Mouse (Mus musculus) hindbrain, postnatal 0 days (tissue): ENCODE measurements around the gene Rnf38. TPM values are rescaled to one million over a fixed set of nuclear protein-coding genes. Genes with fewer than 3 reads are reported as not detected.

Experiments used
- ATAC-seq: fragments of 200-750 bp; cut with Nextera tagmentation; 2 replicates; pipeline ENCODE4 v1.8.0; 2017; ENCODE audit warnings: mild to moderate bottlenecking, moderate TSS enrichment, moderate library complexity
- DNase-seq: peaks from one replicate; pipeline ENCODE4 v3.0.0-alpha.2; 2015; ENCODE audit warnings: low spot score
- H3K27ac ChIP-seq: fragments of 300-500 bp; sonication (generic); 2 replicates; pipeline ENCODE4 v1.5.1; 2014; ENCODE audit warnings: mild to moderate bottlenecking
- H3K27me3 ChIP-seq: fragments of 300-500 bp; sonication (generic); 2 replicates; pipeline ENCODE4 v1.6.1; 2014; ENCODE audit warnings: low read length, mixed read lengths; ENCODE audit not compliant: insufficient read depth
- H3K36me3 ChIP-seq: fragments of 300-500 bp; sonication (generic); 2 replicates; pipeline ENCODE4 v1.6.1; 2014; ENCODE audit warnings: low read length, mixed read lengths; ENCODE audit not compliant: insufficient read depth
- H3K4me1 ChIP-seq: fragments of 300-500 bp; sonication (generic); 2 replicates; pipeline ENCODE4 v1.6.1; 2014; ENCODE audit warnings: antibody characterized with exemption, low read length, mixed read lengths; ENCODE audit not compliant: insufficient read depth
- H3K4me2 ChIP-seq: fragments of 300-500 bp; sonication (generic); 2 replicates; pipeline ENCODE4 v1.6.1; 2014; ENCODE audit warnings: low read depth, mild to moderate bottlenecking, low read length, moderate library complexity, mixed read lengths
- H3K4me3 ChIP-seq: fragments of 300-500 bp; sonication (generic); 2 replicates; pipeline ENCODE4 v1.5.1; 2014; ENCODE audit warnings: low read length
- H3K9ac ChIP-seq: fragments of 300-500 bp; sonication (generic); replicated peaks from 2 replicates; pipeline ENCODE4 v1.6.1; 2014; ENCODE audit warnings: mild to moderate bottlenecking, low read length, moderate library complexity, mixed read lengths
- H3K9me3 ChIP-seq: fragments of 300-500 bp; sonication (generic); 2 replicates; pipeline ENCODE4 v1.6.1; 2016; ENCODE audit warnings: low read length, mixed read lengths
- CTCF ChIP-seq: IDR thresholded peaks from 2 replicates; pipeline ENCODE4 v1.5.1; 2016; ENCODE audit warnings: antibody characterized with exemption, control low read depth, low read depth
- WGBS: fragments of 180-500 bp; shearing (Covaris S2); extraction: QIAGEN DNeasy Blood & Tissue Kit; methylation state at CpG from one replicate; pipeline ENCODE4 v1.1.7; 2014; 5-methylcytosine and 5-hydroxymethylcytosine counted together
- polyA plus RNA-seq: library from polyadenylated mRNA; unstranded; fragments of >200 nt; fragmentation: Nextera tagmentation; extraction: Ambion mirVana; gene quantifications from 2 replicates; pipeline ENCODE4 v1.2.1, GENCODE M21; 2015
- total RNA-seq: library from RNA; depleted of rRNA; stranded (reverse); fragments of >200 nt; gene quantifications from 2 replicates; pipeline ENCODE4 v1.2.3, GENCODE M21; 2014

Gene Rnf38
- total and polyA plus RNA-seq, 2 experiments from 2014 or later: 15.6 to 96.3 TPM

DNA sequence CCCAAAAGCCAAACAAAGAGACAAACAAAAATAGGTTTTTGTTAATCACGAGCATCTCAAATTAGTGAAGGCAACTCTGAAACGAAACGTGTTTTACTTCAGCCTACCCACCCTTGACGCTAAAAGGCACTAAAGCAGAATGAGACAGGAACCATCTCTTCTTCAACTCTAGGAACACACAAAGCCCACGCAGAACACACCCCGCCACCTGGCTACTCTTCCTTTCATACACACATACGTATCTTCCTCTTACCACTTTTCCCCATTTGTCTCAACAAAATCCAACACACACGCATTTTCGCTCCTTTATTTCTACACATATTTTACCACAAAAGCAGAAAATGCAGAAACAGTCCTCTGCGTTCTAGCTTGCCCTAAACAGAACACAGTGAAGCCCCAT is 8.5 kb downstream of the Rnf38 start:
- ATAC-seq (no peak), DNase-seq (no peak)
- Histone ChIP-seq H3K4me2 (no peak overlapping the region), H3K36me3 (no peaks in the 10 kb centered on the region), H3K9ac (no peak overlapping the region), H3K9me3 (no peaks in the 10 kb centered on the region), H3K4me3 (no peak overlapping the region), H3K27me3 (no peaks in the 10 kb centered on the region), H3K27ac (no peak overlapping the region), H3K4me1 (no peaks in the 10 kb centered on the region)
- no peak for TF ChIP-seq CTCF
- WGBS: 89% methylated on average over 10 of the region's 10 CpGs

DNA sequence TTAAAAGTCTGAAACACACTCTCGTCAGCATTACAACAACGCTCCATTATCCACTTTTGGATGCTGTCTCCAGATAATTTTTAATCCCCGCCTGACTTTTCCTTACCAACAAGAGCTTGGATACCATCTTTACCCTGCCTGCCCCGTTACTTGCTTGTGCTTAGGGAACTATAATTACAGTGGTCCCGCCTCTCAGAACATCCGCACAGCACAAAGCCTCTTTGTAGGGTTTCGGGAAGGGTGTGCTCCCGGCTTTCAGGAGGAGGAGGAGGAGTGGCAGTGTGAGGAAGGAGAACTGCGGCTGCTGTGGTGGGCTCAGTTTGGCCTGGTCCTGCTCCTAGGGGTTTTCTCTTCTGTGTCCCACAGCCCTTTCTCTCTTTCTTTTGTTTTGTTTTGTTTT is 9.4 kb downstream of the Rnf38 start:
- no peaks in the 10 kb centered on the region for H3K36me3 ChIP-seq
- no peaks in the 10 kb centered on the region for H3K27me3 ChIP-seq
- no peaks in the 10 kb centered on the region for H3K4me1 ChIP-seq
- H3K27ac ChIP-seq: no peak overlapping the region
- no peak overlapping the region for H3K4me3 ChIP-seq
- no peaks in the 10 kb centered on the region for H3K9me3 ChIP-seq
- no peak for TF ChIP-seq CTCF
- H3K4me2 ChIP-seq: no peak overlapping the region
- DNase-seq (no peak), ATAC-seq (no peak)
- WGBS: 25% methylated on average over 9 of the region's 9 CpGs
- H3K9ac ChIP-seq: no peak overlapping the region

DNA sequence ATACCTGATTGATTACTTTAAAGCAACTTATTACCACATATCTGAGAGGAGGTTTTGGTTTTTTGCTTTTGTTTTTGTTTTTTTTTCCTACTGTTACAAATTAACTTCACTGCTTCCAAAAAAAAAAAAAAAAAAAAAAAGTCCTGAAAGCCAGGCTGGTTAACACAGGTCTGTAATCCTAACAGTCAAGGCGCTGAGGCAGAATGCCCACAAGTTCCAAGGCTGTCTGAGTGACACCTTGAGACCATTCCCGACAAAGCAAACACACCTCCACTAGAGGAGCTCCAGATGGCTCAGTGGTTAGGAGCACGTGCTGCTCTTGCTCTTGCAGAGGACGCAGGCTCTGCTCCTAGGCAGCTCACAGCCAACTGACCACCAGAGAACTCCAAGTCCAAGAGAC is 10.1 kb downstream of the Rnf38 start:
- H3K9me3 ChIP-seq: no peaks in the 10 kb centered on the region
- H3K27me3 ChIP-seq: no peaks in the 10 kb centered on the region
- no peak overlapping the region for H3K4me2 ChIP-seq
- 67% methylated on average over 4 of the region's 4 CpGs for WGBS
- no peak overlapping the region for H3K9ac ChIP-seq
- no peak for DNase-seq
- H3K4me1 ChIP-seq: no peaks in the 10 kb centered on the region
- no peak overlapping the region for H3K27ac ChIP-seq
- no peak for TF ChIP-seq CTCF
- ATAC-seq: no peak
- no peak overlapping the region for H3K4me3 ChIP-seq
- H3K36me3 ChIP-seq: no peaks in the 10 kb centered on the region

DNA sequence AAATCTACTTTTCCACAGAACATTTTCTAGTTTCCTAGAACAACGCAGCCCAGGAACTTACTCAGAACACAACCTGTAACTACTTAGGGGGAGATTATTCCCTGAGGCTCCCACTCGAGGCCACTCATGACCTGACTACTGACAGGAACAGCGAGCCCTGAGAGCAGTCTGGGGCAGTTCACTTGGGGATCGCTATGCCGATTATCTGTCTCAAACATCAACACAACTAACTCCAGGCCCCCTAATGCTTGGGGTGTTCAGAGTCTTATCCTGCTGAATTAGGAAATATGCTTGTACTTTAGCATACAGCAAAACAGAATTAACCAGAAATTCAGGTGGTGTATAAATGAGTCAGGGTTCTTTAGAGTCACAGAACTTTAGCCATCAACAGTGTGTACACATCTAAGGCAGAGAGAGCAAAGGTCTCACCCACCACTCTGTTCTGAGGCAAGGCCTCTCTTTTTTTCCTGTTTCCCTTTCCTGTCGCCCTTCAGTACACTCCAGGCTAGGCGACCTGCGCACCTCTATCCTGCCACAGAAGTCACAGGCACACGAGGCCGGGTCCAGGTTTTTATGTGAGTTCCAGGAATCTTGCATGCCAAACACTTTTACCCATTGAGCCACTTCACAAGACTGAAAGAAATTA is 16.7 kb downstream of the Rnf38 start:
- ATAC-seq (no peak), DNase-seq (no peak)
- WGBS: 62% methylated on average over 10 of the region's 10 CpGs
- no peaks in the 10 kb centered on the region for H3K4me1 ChIP-seq
- no peak overlapping the region for H3K27ac ChIP-seq
- H3K9ac ChIP-seq: no peak overlapping the region
- H3K27me3 ChIP-seq: no peaks in the 10 kb centered on the region
- no peaks in the 10 kb centered on the region for H3K9me3 ChIP-seq
- H3K4me3 ChIP-seq: no peak overlapping the region
- TF ChIP-seq CTCF: no peak
- no peaks in the 10 kb centered on the region for H3K36me3 ChIP-seq
- no peak overlapping the region for H3K4me2 ChIP-seq

DNA sequence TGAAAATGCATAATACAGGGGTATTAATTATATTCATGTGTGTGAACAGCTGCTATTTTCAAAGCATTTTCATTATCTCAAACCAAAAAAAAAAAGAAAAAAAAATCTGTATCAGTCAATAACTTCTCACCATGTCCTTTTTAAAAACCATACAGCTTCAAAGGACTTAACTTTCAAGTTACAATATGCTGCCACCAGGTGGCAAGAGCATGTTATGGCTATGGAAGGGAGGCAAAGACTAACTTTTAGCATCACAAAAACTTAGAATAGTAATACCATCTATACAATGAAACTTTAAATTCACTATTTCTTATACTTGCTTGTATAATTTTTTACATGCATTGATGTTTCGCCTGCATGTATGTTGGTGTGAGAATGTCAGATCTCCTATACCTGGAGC is 33.6 kb downstream of the Rnf38 start:
- Histone ChIP-seq H3K4me2 (no peak overlapping the region), H3K27ac (no peak overlapping the region), H3K27me3 (no peaks in the 10 kb centered on the region), H3K9me3 (no peaks in the 10 kb centered on the region), H3K4me1 (no peaks in the 10 kb centered on the region), H3K4me3 (no peak overlapping the region), H3K9ac (no peak overlapping the region), H3K36me3 (no peaks in the 10 kb centered on the region)
- DNase-seq: peak; percentile 78
- no peak for ATAC-seq
- TF ChIP-seq CTCF: peak; percentile 75
- WGBS: 78% methylated on average over 1 of the region's 1 CpGs

DNA sequence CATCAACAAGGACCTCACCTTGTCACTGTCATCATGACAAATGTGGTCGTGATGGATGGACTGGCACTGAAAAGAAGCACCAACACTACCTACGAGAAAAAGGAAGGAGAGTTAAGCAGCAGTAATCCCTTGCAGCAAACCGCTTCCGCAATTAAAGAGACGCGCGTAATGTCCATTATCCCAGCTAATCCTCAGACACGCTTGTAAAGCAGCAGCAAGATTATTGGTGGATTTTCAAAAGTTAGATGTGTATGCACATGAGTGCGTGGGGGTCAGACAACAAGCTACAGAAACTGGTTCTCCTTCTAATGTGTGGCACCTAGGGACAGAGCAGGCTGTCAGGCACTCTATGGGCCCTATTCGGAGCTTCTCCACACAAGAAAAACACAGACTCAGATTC is 46.2 kb downstream of the Rnf38 start:
- WGBS: 59% methylated on average over 10 of the region's 10 CpGs
- Histone ChIP-seq H3K4me3 (no peak overlapping the region), H3K4me2 (no peak overlapping the region), H3K9ac (no peak overlapping the region), H3K4me1 (no peaks in the 10 kb centered on the region), H3K27me3 (no peaks in the 10 kb centered on the region), H3K27ac (no peak overlapping the region), H3K36me3 (no peaks in the 10 kb centered on the region), H3K9me3 (no peaks in the 10 kb centered on the region)
- ATAC-seq: no peak
- no peak for TF ChIP-seq CTCF
- peak; percentile 11 for DNase-seq

DNA sequence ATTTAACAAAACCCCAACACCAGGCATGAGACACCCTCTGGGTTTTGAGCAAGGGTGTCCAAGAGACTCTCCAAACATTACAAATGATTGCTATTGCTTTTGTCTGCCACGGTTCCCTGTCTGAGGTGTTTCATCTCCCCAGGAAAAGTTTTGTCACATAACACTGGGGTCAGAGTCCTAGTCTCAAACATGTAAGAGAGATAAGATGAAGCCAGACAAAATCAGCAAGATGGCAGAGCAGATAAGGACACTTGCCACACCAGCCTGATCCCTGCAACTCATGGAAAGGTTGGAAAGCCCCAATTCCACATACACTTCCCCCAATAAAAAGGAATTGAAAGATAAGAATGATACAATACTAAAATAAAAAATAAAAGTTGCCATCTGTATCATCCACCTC is 49.7 kb downstream of the Rnf38 start:
- TF ChIP-seq CTCF: no peak
- H3K9ac ChIP-seq: no peak overlapping the region
- no peak overlapping the region for H3K4me2 ChIP-seq
- H3K27ac ChIP-seq: no peak overlapping the region
- ATAC-seq (no peak), DNase-seq (no peak)
- H3K27me3 ChIP-seq: no peaks in the 10 kb centered on the region
- H3K4me1 ChIP-seq: no peaks in the 10 kb centered on the region
- no peaks in the 10 kb centered on the region for H3K9me3 ChIP-seq
- 67% methylated on average over 1 of the region's 1 CpGs for WGBS
- H3K4me3 ChIP-seq: no peak overlapping the region
- no peaks in the 10 kb centered on the region for H3K36me3 ChIP-seq
